Mouse (Mus musculus): Measurements from ENCODE around the gene Nutf2-ps1. TPM values are rescaled to one million over a fixed set of nuclear protein-coding genes. Genes with fewer than 3 reads are reported as not detected.
"Not testable (repeated sequence)": the region's sequence is repeated elsewhere in the genome, so short reads cannot be mapped to it uniquely, and the experiment has no call there.

The Nutf2-ps1 gene
- 10 to 100 TPM; 61.0 to 64.3 TPM for total RNA-seq (2021)
- long read RNA-seq, experiment 1, transcript Nutf2-ps1-201 (1 exons, 901 nt), result major isoform, 11 of 11 reads
- long read RNA-seq, experiment 1, partial matches to known transcripts, result 0 of 11 reads
- long read RNA-seq, experiment 1, other reads (novel, unspliced or antisense), result 0 of 11 reads
- long read RNA-seq, experiment 2, transcript Nutf2-ps1-201 (1 exons, 901 nt), result major isoform, 10 of 10 reads
- long read RNA-seq, experiment 2, partial matches to known transcripts, result 0 of 10 reads
- long read RNA-seq, experiment 2, other reads (novel, unspliced or antisense), result 0 of 10 reads

- not testable (repeated sequence) for DNase-seq (ENCODE audit: low spot score)
Measured at GRCm38 (mm10) chr19:53588968-53589367, at the start of gene Nutf2-ps1. Nutf2-ps1 (minus strand) TSS chr19:53589068.

- DNase-seq (ENCODE audit: low spot score), result no peak
Measured at GRCm38 (mm10) chr19:53638041-53638440, 49.2 kb upstream of the Nutf2-ps1 start.

GRCm38 (mm10) chr19:53621681-53622080 is 32.8 kb upstream of the Nutf2-ps1 start:
- DNase-seq (ENCODE audit: low spot score), result no peak

- DNase-seq (ENCODE audit: low spot score), result no peak
Measured at GRCm38 (mm10) chr19:53608921-53609320, 20.1 kb upstream of the Nutf2-ps1 start.

GRCm38 (mm10) chr19:53601363-53601655 is 12.4 kb upstream of the Nutf2-ps1 start:
- DNase-seq (ENCODE audit: low spot score), result no peak

GRCm38 (mm10) chr19:53600549-53601362 is 11.9 kb upstream of the Nutf2-ps1 start:
- peak; percentile 29 for DNase-seq (ENCODE audit: low spot score)

- peak; percentile 99 for DNase-seq (ENCODE audit: low spot score)
Measured at GRCm38 (mm10) chr19:53599757-53600539, 11.1 kb upstream of the Nutf2-ps1 start, which contains the start of gene Smc3. Smc3 (plus strand) TSS chr19:53600398.

- no peak for DNase-seq (ENCODE audit: low spot score)
Measured at GRCm38 (mm10) chr19:53596723-53597474, 8.0 kb upstream of the Nutf2-ps1 start.

- DNase-seq (ENCODE audit: low spot score), result not testable (repeated sequence)
Measured at GRCm38 (mm10) chr19:53587686-53588085, 1.2 kb downstream of the Nutf2-ps1 start.

- not testable (repeated sequence) for DNase-seq (ENCODE audit: low spot score)
Measured at GRCm38 (mm10) chr19:53580271-53580670, 8.6 kb downstream of the Nutf2-ps1 start.

GRCm38 (mm10) chr19:53578597-53579252 is 10.1 kb downstream of the Nutf2-ps1 start:
- DNase-seq (ENCODE audit: low spot score), result peak; percentile 62

- no peak for DNase-seq (ENCODE audit: low spot score)
Measured at GRCm38 (mm10) chr19:53577025-53577800, 11.7 kb downstream of the Nutf2-ps1 start.

- DNase-seq (ENCODE audit: low spot score), result no peak
Measured at GRCm38 (mm10) chr19:53576061-53576460, 12.8 kb downstream of the Nutf2-ps1 start.

- DNase-seq (ENCODE audit: low spot score), result no peak
Measured at GRCm38 (mm10) chr19:53575296-53576010, 13.4 kb downstream of the Nutf2-ps1 start.

GRCm38 (mm10) chr19:53574546-53574945 is 14.3 kb downstream of the Nutf2-ps1 start:
- no peak for DNase-seq (ENCODE audit: low spot score)

GRCm38 (mm10) chr19:53574131-53574530 is 14.7 kb downstream of the Nutf2-ps1 start:
- DNase-seq (ENCODE audit: low spot score), result no peak

GRCm38 (mm10) chr19:53573151-53573550 is 15.7 kb downstream of the Nutf2-ps1 start:
- no peak for DNase-seq (ENCODE audit: low spot score)

- DNase-seq (ENCODE audit: low spot score), result no peak
Measured at GRCm38 (mm10) chr19:53572607-53573006, 16.3 kb downstream of the Nutf2-ps1 start.
